Mouse (Mus musculus) MEL (cell line): ENCODE data around the gene Edil3.

ENCODE experiments used
- CTCF ChIP-seq, 3 experiments: IDR thresholded peaks in 2 of 3; conservative IDR thresholded peaks in 1 of 3; 2 replicates each; pipeline ENCODE4 v1.5.1; 2011 to 2012; ENCODE audit warnings: low read length in 3 of 3, low read depth in 2 of 3, mild to moderate bottlenecking in 2 of 3, improper control_type of control experiment in 1 of 3, inconsistent platforms in 1 of 3, mixed read lengths in 1 of 3, moderate library complexity in 1 of 3; ENCODE audit not compliant: control insufficient read depth in 1 of 3, insufficient read depth in 1 of 3, poor library complexity in 1 of 3, severe bottlenecking in 1 of 3
- EP300 ChIP-seq, 2 experiments: IDR thresholded peaks; 2 replicates each; pipeline ENCODE4 v1.6.1; 2011; ENCODE audit warnings: improper control_type of control experiment in 2 of 2, low read length in 2 of 2, low read depth in 1 of 2, mild to moderate bottlenecking in 1 of 2
- GABPA ChIP-seq: IDR thresholded peaks from 2 replicates; pipeline ENCODE4 v1.6.1; 2012; ENCODE audit warnings: low read depth, mild to moderate bottlenecking, inconsistent platforms, low read length, improper control_type of control experiment, moderate library complexity
- JUND ChIP-seq: IDR thresholded peaks from 2 replicates; pipeline ENCODE4 v1.6.1; 2011; ENCODE audit warnings: low read depth, mild to moderate bottlenecking, improper control_type of control experiment, low read length
- MXI1 ChIP-seq: IDR thresholded peaks from 2 replicates; pipeline ENCODE4 v1.6.1; 2011; ENCODE audit warnings: mild to moderate bottlenecking, low read depth, low read length, improper control_type of control experiment
- POLR2A ChIP-seq, 2 experiments: IDR thresholded peaks; 2 replicates each; pipeline ENCODE4 v1.6.1; 2011 to 2012; ENCODE audit warnings: low read length in 2 of 2, mild to moderate bottlenecking in 2 of 2, control low read depth in 1 of 2, improper control_type of control experiment in 1 of 2, low read depth in 1 of 2, moderate library complexity in 1 of 2; ENCODE audit not compliant: control insufficient read depth in 1 of 2, insufficient read depth in 1 of 2, poor library complexity in 1 of 2
- POLR2AphosphoS2 ChIP-seq: IDR thresholded peaks from 2 replicates; pipeline ENCODE4 v1.6.1; 2011; ENCODE audit warnings: low read length, improper control_type of control experiment
- RCOR1 ChIP-seq: IDR thresholded peaks from 2 replicates; pipeline ENCODE4 v1.6.1; 2012; ENCODE audit warnings: low read depth, mild to moderate bottlenecking, inconsistent platforms, low read length, improper control_type of control experiment
- SIN3A ChIP-seq: IDR thresholded peaks from 2 replicates; pipeline ENCODE4 v1.6.1; 2012; ENCODE audit warnings: low read length, improper control_type of control experiment, inconsistent platforms
- USF1 ChIP-seq: IDR thresholded peaks from 2 replicates; pipeline ENCODE4 v1.6.1; 2014; ENCODE audit warnings: low read depth, mild to moderate bottlenecking, inconsistent platforms, low read length, improper control_type of control experiment, moderate library complexity
- ZMIZ1 ChIP-seq: IDR thresholded peaks from 2 replicates; pipeline ENCODE4 v1.6.1; 2012; ENCODE audit warnings: low read depth, mild to moderate bottlenecking, inconsistent platforms, low read length, improper control_type of control experiment, moderate library complexity

GRCm38 (mm10) chr13:88929626-88930025 is 108.4 kb downstream of the Edil3 start:
- TF ChIP-seq MXI1 (no peak), GABPA (no peak), POLR2AphosphoS2 (no peak), POLR2A (IDR thresholded peaks at IDR 0.05; ENCODE audit: control insufficient read depth in 1 of 2, insufficient read depth in 1 of 2, low read depth in 1 of 2, low read length in 2 of 2, poor library complexity in 1 of 2) (no peak), USF1 (no peak), CTCF (IDR thresholded peaks at IDR 0.05 in 2 of 3, conservative IDR thresholded peaks at IDR 0.05 in 1 of 3; ENCODE audit: control insufficient read depth in 1 of 3, insufficient read depth in 1 of 3, low read depth in 2 of 3, low read length in 3 of 3, poor library complexity in 1 of 3, severe bottlenecking in 1 of 3) (no peak), SIN3A (no peak), EP300 (IDR thresholded peaks at IDR 0.05; ENCODE audit: low read depth in 1 of 2, low read length in 2 of 2) (no peak), ZMIZ1 (no peak), RCOR1 (no peak), JUND (no peak)
